Mouse (Mus musculus) embryonic facial prominence, embryonic 11.5 days (tissue): ENCODE results near the gene Pcyox1. TPM values are rescaled to one million over a fixed set of nuclear protein-coding genes. Genes with fewer than 3 reads are reported as not detected.

Experiments used
- ATAC-seq: fragments of 200-750 bp; cut with Nextera tagmentation; replicated peaks from 2 replicates; pipeline ENCODE4 v1.8.0; 2017; ENCODE audit warnings: low read depth; ENCODE audit not compliant: insufficient number of reproducible peaks, low FRiP score, low TSS enrichment
- DNase-seq: peaks from one replicate; pipeline ENCODE4 v3.0.0-alpha.2; 2015; ENCODE audit warnings: low spot score
- H3K27ac ChIP-seq: fragments of 300-500 bp; sonication (generic); replicated peaks from 2 replicates; pipeline ENCODE4 v1.5.1; 2014; ENCODE audit warnings: mild to moderate bottlenecking, low read depth, low read length, control low read depth
- H3K27me3 ChIP-seq: fragments of 300-500 bp; sonication (generic); 2 replicates; pipeline ENCODE4 v1.6.1; 2014; ENCODE audit warnings: mild to moderate bottlenecking, low read length, moderate library complexity, mixed read lengths; ENCODE audit not compliant: control insufficient read depth, insufficient read depth
- H3K36me3 ChIP-seq: fragments of 300-500 bp; sonication (generic); replicated peaks from 2 replicates; pipeline ENCODE4 v1.6.1; 2014; ENCODE audit warnings: low read depth, mild to moderate bottlenecking, low read length, moderate library complexity, mixed read lengths; ENCODE audit not compliant: control insufficient read depth, insufficient read depth
- H3K4me1 ChIP-seq: fragments of 300-500 bp; sonication (generic); 2 replicates; pipeline ENCODE4 v1.6.1; 2014; ENCODE audit warnings: low read length, mixed read lengths; ENCODE audit not compliant: control insufficient read depth, insufficient read depth
- H3K4me2 ChIP-seq: fragments of 300-500 bp; sonication (generic); 2 replicates; pipeline ENCODE4 v1.6.1; 2014; ENCODE audit warnings: low read depth, mild to moderate bottlenecking, control low read depth, low read length, moderate library complexity
- H3K4me3 ChIP-seq: fragments of 300-500 bp; sonication (generic); 2 replicates; pipeline ENCODE4 v1.5.1; 2014; ENCODE audit warnings: low read depth, low read length, control low read depth
- H3K9ac ChIP-seq: fragments of 300-500 bp; sonication (generic); replicated peaks from 2 replicates; pipeline ENCODE4 v1.6.1; 2014; ENCODE audit warnings: mild to moderate bottlenecking, control low read depth, low read length
- H3K9me3 ChIP-seq: fragments of 300-500 bp; sonication (generic); replicated peaks from 2 replicates; pipeline ENCODE4 v1.6.1; 2016; ENCODE audit warnings: mild to moderate bottlenecking, low read length, inconsistent platforms, mixed read lengths; ENCODE audit not compliant: control insufficient read depth
- WGBS: fragments of 180-500 bp; shearing (Covaris S2); extraction: QIAGEN DNeasy Blood & Tissue Kit; methylation state at CpG from one replicate; pipeline ENCODE4 v1.1.7; 2014; 5-methylcytosine and 5-hydroxymethylcytosine counted together
- polyA plus RNA-seq: library from polyadenylated mRNA; unstranded; fragments of >200 nt; fragmentation: Nextera tagmentation; extraction: Ambion mirVana; gene quantifications from 2 replicates; pipeline ENCODE4 v1.2.1, GENCODE M21; 2014

Pcyox1 gene
- polyA plus RNA-seq, 1 experiment from 2014 or later = 73.6 TPM

- Histone ChIP-seq H3K27ac (no peak overlapping the region), H3K27me3 (no peaks in the 10 kb centered on the region), H3K9ac (no peak overlapping the region), H3K36me3 (peaks cover 15% of the 10 kb centered on the region), H3K4me3 (no peak overlapping the region), H3K4me1 (no peaks in the 10 kb centered on the region), H3K9me3 (no peaks in the 10 kb centered on the region), H3K4me2 (no peak overlapping the region)
- 95% methylated on average over 3 of the region's 3 CpGs for WGBS
- no peak for DNase-seq
- no peak for ATAC-seq
Measured at GRCm38 (mm10) chr6:86431531-86431930, 34.6 kb upstream of the Pcyox1 start.

- H3K4me2 ChIP-seq = no peak within 1 kb of the TSS
- WGBS = 100% methylated on average over 1 of the region's 1 CpGs
- no peak for ATAC-seq
- no peak for DNase-seq
- no peak within 1 kb of the TSS for H3K4me3 ChIP-seq
- H3K9me3 ChIP-seq = no peaks in the 10 kb centered on the region
- H3K4me1 ChIP-seq = no peaks in the 10 kb centered on the region
- no peak within 1 kb of the TSS for H3K27ac ChIP-seq
- no peaks in the 10 kb centered on the region for H3K27me3 ChIP-seq
- peaks cover 13% of the 10 kb centered on the region for H3K36me3 ChIP-seq
- no peak within 1 kb of the TSS for H3K9ac ChIP-seq
Measured at GRCm38 (mm10) chr6:86426358-86426757, 29.4 kb upstream of the Pcyox1 start, which contains the start of gene Gm44790. Gene Gm44790 (plus strand): TSS chr6:86426658.

- Histone ChIP-seq H3K9ac (no peak overlapping the region), H3K27me3 (no peaks in the 10 kb centered on the region), H3K9me3 (no peaks in the 10 kb centered on the region), H3K36me3 (peaks cover 12% of the 10 kb centered on the region), H3K4me1 (no peaks in the 10 kb centered on the region), H3K27ac (no peak overlapping the region), H3K4me3 (no peak overlapping the region), H3K4me2 (no peak overlapping the region)
- peak; percentile 39 for DNase-seq
- WGBS = 79% methylated on average over 6 of the region's 6 CpGs
- no peak for ATAC-seq
Measured at GRCm38 (mm10) chr6:86420491-86420890, 23.5 kb upstream of the Pcyox1 start.

GRCm38 (mm10) chr6:86419239-86419638 is 22.3 kb upstream of the Pcyox1 start:
- no peak overlapping the region for H3K4me3 ChIP-seq
- no peaks in the 10 kb centered on the region for H3K9me3 ChIP-seq
- no peaks in the 10 kb centered on the region for H3K4me1 ChIP-seq
- ATAC-seq = no peak
- H3K27ac ChIP-seq = no peak overlapping the region
- no peak overlapping the region for H3K9ac ChIP-seq
- H3K36me3 ChIP-seq = peaks cover 14% of the 10 kb centered on the region
- 86% methylated on average over 3 of the region's 3 CpGs for WGBS
- H3K27me3 ChIP-seq = no peaks in the 10 kb centered on the region
- no peak overlapping the region for H3K4me2 ChIP-seq
- DNase-seq = no peak

GRCm38 (mm10) chr6:86418711-86419110 is 21.8 kb upstream of the Pcyox1 start:
- ATAC-seq (no peak), DNase-seq (no peak)
- H3K4me2 ChIP-seq = no peak overlapping the region
- no peaks in the 10 kb centered on the region for H3K27me3 ChIP-seq
- no peak overlapping the region for H3K4me3 ChIP-seq
- no peak overlapping the region for H3K27ac ChIP-seq
- peaks cover 12% of the 10 kb centered on the region for H3K36me3 ChIP-seq
- H3K9ac ChIP-seq = no peak overlapping the region
- 94% methylated on average over 6 of the region's 6 CpGs for WGBS
- no peaks in the 10 kb centered on the region for H3K9me3 ChIP-seq
- H3K4me1 ChIP-seq = no peaks in the 10 kb centered on the region

GRCm38 (mm10) chr6:86406306-86406705 is 9.4 kb upstream of the Pcyox1 start:
- Histone ChIP-seq H3K4me3 (no peak overlapping the region), H3K9me3 (no peaks in the 10 kb centered on the region), H3K27ac (no peak overlapping the region), H3K36me3 (no peaks in the 10 kb centered on the region), H3K27me3 (no peaks in the 10 kb centered on the region), H3K4me1 (no peaks in the 10 kb centered on the region), H3K4me2 (peak overlapping the region; percentile 19; the same call in 1 of the 2 replicates), H3K9ac (no peak overlapping the region)
- DNase-seq (no peak), ATAC-seq (no peak)

GRCm38 (mm10) chr6:86404996-86405395 is 8.0 kb upstream of the Pcyox1 start:
- under 1% methylated on average over 11 of the region's 11 CpGs for WGBS
- peak overlapping the region; percentile 95 for H3K9ac ChIP-seq
- peak overlapping the region; percentile 61 for H3K4me3 ChIP-seq
- DNase-seq = peak; percentile 47
- H3K9me3 ChIP-seq = no peaks in the 10 kb centered on the region
- peak overlapping the region; percentile 32; the same call in 1 of the 2 replicates for H3K4me2 ChIP-seq
- no peaks in the 10 kb centered on the region for H3K36me3 ChIP-seq
- peak overlapping the region; percentile 99 for H3K27ac ChIP-seq
- no peaks in the 10 kb centered on the region for H3K27me3 ChIP-seq
- H3K4me1 ChIP-seq = no peaks in the 10 kb centered on the region
- no peak for ATAC-seq

GRCm38 (mm10) chr6:86404100-86404861 is 7.3 kb upstream of the Pcyox1 start, which contains the start of gene Tia1:
Gene Tia1 (plus strand): TSS chr6:86404219.
- DNase-seq = peak; percentile 98
- Histone ChIP-seq H3K27ac (peak within 1 kb of the TSS; percentile 99), H3K4me1 (no peaks in the 10 kb centered on the region), H3K9ac (peak within 1 kb of the TSS; percentile 95), H3K4me3 (peak within 1 kb of the TSS; percentile 61), H3K9me3 (no peaks in the 10 kb centered on the region), H3K4me2 (peak within 1 kb of the TSS; percentile 32; the same call in 1 of the 2 replicates), H3K27me3 (no peaks in the 10 kb centered on the region), H3K36me3 (no peaks in the 10 kb centered on the region)
- ATAC-seq = peak; percentile 94
- under 1% methylated on average over 62 of the region's 62 CpGs for WGBS
